Mouse (Mus musculus) neural tube, embryonic 15.5 days (tissue): ENCODE measurements around the gene Tcf12. TPM values are rescaled to one million over a fixed set of nuclear protein-coding genes. Genes with fewer than 3 reads are reported as not detected.

Experiments
- ATAC-seq: fragments of 200-750 bp; cut with Nextera tagmentation; 2 replicates; pipeline ENCODE4 v1.8.0; 2017; ENCODE audit warnings: mild to moderate bottlenecking, moderate TSS enrichment, moderate library complexity; ENCODE audit not compliant: low FRiP score
- H3K27ac ChIP-seq: fragments of 300-500 bp; sonication (generic); replicated peaks from 2 replicates; pipeline ENCODE4 v1.5.1; 2015; ENCODE audit warnings: mild to moderate bottlenecking, inconsistent platforms
- H3K27me3 ChIP-seq: fragments of 300-500 bp; sonication (generic); replicated peaks from 2 replicates; pipeline ENCODE4 v1.6.1; 2015; ENCODE audit warnings: inconsistent platforms
- H3K36me3 ChIP-seq: fragments of 300-500 bp; sonication (generic); 2 replicates; pipeline ENCODE4 v1.6.1; 2015; ENCODE audit warnings: inconsistent platforms
- H3K4me1 ChIP-seq: fragments of 300-500 bp; sonication (generic); 2 replicates; pipeline ENCODE4 v1.6.1; 2015; ENCODE audit warnings: inconsistent platforms
- H3K4me2 ChIP-seq: fragments of 300-500 bp; sonication (generic); 2 replicates; pipeline ENCODE4 v1.6.1; 2015; ENCODE audit warnings: inconsistent platforms, mild to moderate bottlenecking, moderate library complexity
- H3K4me3 ChIP-seq: fragments of 300-500 bp; sonication (generic); replicated peaks from 2 replicates; pipeline ENCODE4 v1.5.1; 2015; ENCODE audit warnings: mild to moderate bottlenecking, inconsistent platforms
- H3K9ac ChIP-seq: fragments of 300-500 bp; sonication (generic); replicated peaks from 2 replicates; pipeline ENCODE4 v1.6.1; 2015; ENCODE audit warnings: mild to moderate bottlenecking, inconsistent platforms
- H3K9me3 ChIP-seq: fragments of 300-500 bp; sonication (generic); replicated peaks from 2 replicates; pipeline ENCODE4 v1.6.1; 2016; ENCODE audit warnings: inconsistent platforms
- WGBS: fragments of 180-500 bp; shearing (Covaris S2); methylation state at CpG from one replicate; pipeline ENCODE4 v1.1.7; 2015; ENCODE audit warnings: mixed read lengths; 5-methylcytosine and 5-hydroxymethylcytosine counted together
- polyA plus RNA-seq: library from polyadenylated mRNA; unstranded; fragments of >200 nt; fragmentation: Nextera tagmentation; extraction: Ambion mirVana; gene quantifications from 2 replicates; pipeline ENCODE4 v1.2.1, GENCODE M21; 2015

The Tcf12 gene
- polyA plus RNA-seq, 1 experiment from 2014 or later: 53.7 TPM

- no peak overlapping the region for H3K27ac ChIP-seq
- H3K4me2 ChIP-seq: no peak overlapping the region
- H3K27me3 ChIP-seq: no peaks in the 10 kb centered on the region
Observed at GRCm38 (mm10) chr9:72118490-72118889, 6.8 kb upstream of the Tcf12 start.

GRCm38 (mm10) chr9:72111004-72111621 lies 558 bp downstream of the Tcf12 start:
- whole genome bisulfite sequencing: 0% methylated on average over 88 of the region's 90 CpGs
- no peaks in the 10 kb centered on the region for H3K9me3 ChIP-seq
- H3K4me2 ChIP-seq: peak overlapping the region; percentile 80
- no peaks in the 10 kb centered on the region for H3K27me3 ChIP-seq
- H3K27ac ChIP-seq: peak overlapping the region; percentile 96
- peak overlapping the region; percentile 96 for H3K9ac ChIP-seq
- H3K36me3 ChIP-seq: no peaks in the 10 kb centered on the region
- H3K4me1 ChIP-seq: peaks cover 15% of the 10 kb centered on the region
- peak overlapping the region; percentile 97 for H3K4me3 ChIP-seq
- peak; percentile 74 for ATAC-seq

More at GRCm38 (mm10) chr9:72118490-72118889, 6.8 kb upstream of the Tcf12 start:
- Histone ChIP-seq H3K36me3 (no peaks in the 10 kb centered on the region), H3K4me3 (no peak overlapping the region), H3K9me3 (no peaks in the 10 kb centered on the region), H3K9ac (no peak overlapping the region), H3K4me1 (no peaks in the 10 kb centered on the region)
- ATAC-seq: no peak

DNA sequence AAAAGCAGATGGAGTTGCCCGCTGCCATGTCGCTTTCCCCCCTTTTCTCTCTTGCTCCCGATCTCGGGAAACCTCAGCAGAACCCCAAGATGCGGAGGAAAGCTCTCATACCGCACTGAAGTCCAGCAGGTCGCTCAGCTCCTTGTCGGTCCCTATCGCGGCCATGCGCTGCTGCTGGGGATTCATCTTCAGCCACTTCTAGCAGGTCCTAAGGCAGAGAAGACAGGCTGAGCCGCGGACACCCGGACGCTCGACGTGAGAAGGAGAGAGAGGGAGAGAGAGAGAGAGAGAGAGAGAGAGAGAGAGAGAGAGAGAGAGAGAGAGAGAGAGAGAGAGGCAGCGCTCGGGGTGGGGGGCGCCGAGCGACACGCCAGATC lies 1.1 kb downstream of the Tcf12 start:
- peak; percentile 36 for ATAC-seq
- WGBS: under 1% methylated on average over 23 of the region's 23 CpGs
- Histone ChIP-seq H3K4me1 (peaks cover 15% of the 10 kb centered on the region), H3K27ac (peak overlapping the region; percentile 96), H3K9ac (peak overlapping the region; percentile 96), H3K4me2 (peak overlapping the region; percentile 80), H3K4me3 (peak overlapping the region; percentile 97), H3K9me3 (no peaks in the 10 kb centered on the region), H3K27me3 (no peaks in the 10 kb centered on the region), H3K36me3 (no peaks in the 10 kb centered on the region)

GRCm38 (mm10) chr9:72103471-72103870 lies 8.2 kb downstream of the Tcf12 start:
- no peak for ATAC-seq

GRCm38 (mm10) chr9:72099945-72100685 lies 11.6 kb downstream of the Tcf12 start:
- Histone ChIP-seq H3K4me3 (no peak overlapping the region), H3K27me3 (no peaks in the 10 kb centered on the region), H3K4me2 (no peak overlapping the region), H3K27ac (no peak overlapping the region), H3K4me1 (peaks cover 3% of the 10 kb centered on the region), H3K9me3 (no peaks in the 10 kb centered on the region), H3K9ac (no peak overlapping the region), H3K36me3 (peaks cover 4% of the 10 kb centered on the region; the same call in 1 of the 2 replicates)
- WGBS: 80% methylated on average over 7 of the region's 7 CpGs
- ATAC-seq: no peak

More at GRCm38 (mm10) chr9:72103471-72103870, 8.2 kb downstream of the Tcf12 start:
- Histone ChIP-seq H3K4me2 (no peak overlapping the region), H3K27me3 (no peaks in the 10 kb centered on the region), H3K9me3 (no peaks in the 10 kb centered on the region), H3K9ac (no peak overlapping the region), H3K27ac (no peak overlapping the region), H3K36me3 (peaks cover 4% of the 10 kb centered on the region; the same call in 1 of the 2 replicates), H3K4me3 (no peak overlapping the region), H3K4me1 (peaks cover 5% of the 10 kb centered on the region)
- 92% methylated on average over 1 of the region's 1 CpGs for WGBS

DNA sequence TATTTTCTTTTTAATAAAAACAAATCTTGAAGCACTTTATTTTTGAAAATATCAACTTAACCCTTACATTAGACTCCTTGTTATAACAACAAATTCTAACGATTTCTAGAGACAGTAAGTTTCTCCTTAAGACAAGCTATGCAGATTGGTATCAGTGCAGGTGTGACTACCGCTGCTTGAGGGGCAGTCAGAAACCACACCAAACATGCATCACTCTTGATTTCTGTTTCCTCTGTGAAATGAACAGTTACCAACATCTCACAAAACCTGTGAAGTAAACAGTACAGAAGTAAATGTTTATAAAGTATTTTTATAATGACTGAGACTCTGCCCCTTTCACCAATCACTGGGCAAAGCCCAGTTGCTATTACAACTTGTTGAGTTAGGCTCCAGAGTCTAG lies 13.6 kb downstream of the Tcf12 start:
- H3K36me3 ChIP-seq: peaks cover 4% of the 10 kb centered on the region; the same call in 1 of the 2 replicates
- no peaks in the 10 kb centered on the region; the same call in 1 of the 2 replicates for H3K4me1 ChIP-seq
- H3K9ac ChIP-seq: no peak overlapping the region
- H3K4me3 ChIP-seq: no peak overlapping the region
- no peaks in the 10 kb centered on the region for H3K27me3 ChIP-seq
- no peak overlapping the region for H3K4me2 ChIP-seq
- H3K9me3 ChIP-seq: no peaks in the 10 kb centered on the region
- H3K27ac ChIP-seq: no peak overlapping the region
- WGBS: 93% methylated on average over 2 of the region's 2 CpGs
- ATAC-seq: no peak

GRCm38 (mm10) chr9:72097083-72097482 lies 14.6 kb downstream of the Tcf12 start:
- Histone ChIP-seq H3K4me2 (no peak overlapping the region), H3K36me3 (peaks cover 4% of the 10 kb centered on the region; the same call in 1 of the 2 replicates), H3K4me3 (no peak overlapping the region), H3K9me3 (no peaks in the 10 kb centered on the region), H3K27me3 (no peaks in the 10 kb centered on the region), H3K4me1 (no peaks in the 10 kb centered on the region; the same call in 1 of the 2 replicates), H3K27ac (no peak overlapping the region), H3K9ac (no peak overlapping the region)
- WGBS: 86% methylated on average over 2 of the region's 2 CpGs
- ATAC-seq: no peak

- no peak overlapping the region for H3K9ac ChIP-seq
- no peaks in the 10 kb centered on the region; the same call in 1 of the 2 replicates for H3K4me1 ChIP-seq
- no peak overlapping the region for H3K4me2 ChIP-seq
- H3K27me3 ChIP-seq: no peaks in the 10 kb centered on the region
- no peaks in the 10 kb centered on the region for H3K9me3 ChIP-seq
- no peak overlapping the region for H3K4me3 ChIP-seq
- H3K27ac ChIP-seq: no peak overlapping the region
- ATAC-seq: no peak
- WGBS: 80% methylated on average over 5 of the region's 5 CpGs
- H3K36me3 ChIP-seq: no peaks in the 10 kb centered on the region; the same call in 1 of the 2 replicates
Observed at GRCm38 (mm10) chr9:72094675-72095074, 17.0 kb downstream of the Tcf12 start.

GRCm38 (mm10) chr9:72092191-72092590 lies 19.5 kb downstream of the Tcf12 start:
- H3K4me2 ChIP-seq: no peak overlapping the region
- H3K9ac ChIP-seq: no peak overlapping the region
- no peaks in the 10 kb centered on the region for H3K27me3 ChIP-seq
- no peak overlapping the region for H3K27ac ChIP-seq
- no peak for ATAC-seq
- no peaks in the 10 kb centered on the region for H3K9me3 ChIP-seq
- H3K36me3 ChIP-seq: no peaks in the 10 kb centered on the region; the same call in 1 of the 2 replicates
- WGBS: 44% methylated on average over 1 of the region's 1 CpGs
- no peaks in the 10 kb centered on the region; the same call in 1 of the 2 replicates for H3K4me1 ChIP-seq
- H3K4me3 ChIP-seq: no peak overlapping the region

DNA sequence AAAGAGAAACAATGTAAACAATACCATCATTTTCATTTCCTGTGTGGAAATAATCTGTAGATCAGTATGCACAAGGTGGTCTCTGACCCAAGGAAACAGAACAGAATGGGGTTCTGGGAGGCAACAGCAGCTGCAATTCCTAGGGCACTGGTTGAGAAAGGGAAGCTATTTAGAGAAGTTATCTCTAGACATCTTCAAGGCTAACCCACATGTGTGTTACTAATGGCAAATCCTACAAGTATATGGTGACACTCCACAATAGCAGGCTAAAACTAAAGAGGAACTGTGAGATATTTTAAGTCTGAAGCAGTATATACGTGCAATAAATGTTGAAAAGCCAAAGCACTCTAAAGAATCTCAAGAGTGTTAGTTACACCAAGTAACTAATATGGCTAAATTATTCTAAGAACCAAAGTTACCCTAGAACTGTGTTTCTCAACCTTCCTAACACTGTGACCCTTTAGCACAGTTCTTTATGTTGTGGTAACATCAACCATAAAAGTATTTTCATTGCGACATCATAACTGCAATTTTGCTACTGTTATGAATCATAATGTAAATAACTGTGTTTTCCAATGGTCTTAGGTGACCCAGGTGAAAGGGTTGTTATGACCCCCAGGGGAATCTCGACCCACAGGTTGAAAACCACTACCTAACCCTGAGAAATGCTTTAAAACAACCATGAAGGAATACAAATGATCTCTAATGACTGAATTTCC lies 22.6 kb downstream of the Tcf12 start:
- Histone ChIP-seq H3K36me3 (no peaks in the 10 kb centered on the region), H3K9ac (no peak overlapping the region), H3K4me1 (peaks cover 3% of the 10 kb centered on the region; the same call in 1 of the 2 replicates), H3K9me3 (no peaks in the 10 kb centered on the region), H3K4me2 (no peak overlapping the region), H3K4me3 (no peak overlapping the region), H3K27me3 (no peaks in the 10 kb centered on the region), H3K27ac (no peak overlapping the region)
- ATAC-seq: no peak
- 82% methylated on average over 3 of the region's 3 CpGs for WGBS

- no peaks in the 10 kb centered on the region for H3K36me3 ChIP-seq
- no peak overlapping the region for H3K27ac ChIP-seq
Observed at GRCm38 (mm10) chr9:72085017-72085416, 26.7 kb downstream of the Tcf12 start.

More at GRCm38 (mm10) chr9:72085017-72085416, 26.7 kb downstream of the Tcf12 start:
- no peaks in the 10 kb centered on the region for H3K27me3 ChIP-seq
- H3K4me1 ChIP-seq: peaks cover 3% of the 10 kb centered on the region; the same call in 1 of the 2 replicates
- no peak overlapping the region for H3K4me3 ChIP-seq
- no peaks in the 10 kb centered on the region for H3K9me3 ChIP-seq
- 37% methylated on average over 3 of the region's 3 CpGs for WGBS
- H3K4me2 ChIP-seq: no peak overlapping the region
- H3K9ac ChIP-seq: no peak overlapping the region
- ATAC-seq: no peak
